Mouse (Mus musculus): ENCODE data around the gene Kcna1. TPM values are rescaled to one million over a fixed set of nuclear protein-coding genes. Genes with fewer than 3 reads are reported as not detected.

The Kcna1 gene
- not detected for total RNA-seq (2023)

GRCm38 (mm10) chr6:126646381-126646780 is at the start of gene Kcna1:
Gene Kcna1 (minus strand): TSS chr6:126646384.

Other genes starting within 250 kb of the Kcna1 start
- not detected for gene Kcna5, start 111.0 kb downstream of the Kcna1 start, total RNA-seq (2023)
- not detected for gene Kcna6, start 94.3 kb upstream of the Kcna1 start, total RNA-seq (2023)
- 10 to 100 TPM; 48.6 to 48.9 TPM for gene Ndufa9, start 202.8 kb upstream of the Kcna1 start, total RNA-seq (2023)
- gene Akap3, start 206.7 kb upstream of the Kcna1 start, total RNA-seq (2023): not detected